Mouse (Mus musculus): ENCODE measurements at regions not wholly inside any gene's neighbourhood (a gene's known extent, or its start where the extent isn't known, plus 50 kb on each side); places are given as distances from the start of the nearest gene placed in this dataset.

GRCm38 (mm10) chr4:95105424-95105823 is 53.4 kb upstream of the Jun start:
- WGBS = 7% methylated on average over 3 of the region's 3 CpGs
- no peaks in the 10 kb centered on the region for H3K36me3 ChIP-seq (ENCODE audit: insufficient read depth, low read length)
- H3K27ac ChIP-seq (ENCODE audit: low read length) = peak overlapping the region; percentile 86
- peaks cover 41% of the 10 kb centered on the region for H3K4me1 ChIP-seq (ENCODE audit: insufficient read depth, low read length)
- no peak overlapping the region for H3K4me3 ChIP-seq (ENCODE audit: low read length)
- H3K9ac ChIP-seq (replicated peaks; ENCODE audit: low read length) = peak overlapping the region; percentile 51; the same call in 1 of the 2 replicates
- H3K4me2 ChIP-seq (replicated peaks; ENCODE audit: low read depth, low read length) = peak overlapping the region; percentile 38
- H3K9me3 ChIP-seq (ENCODE audit: low read length) = peaks cover 4% of the 10 kb centered on the region; the same call in 1 of the 2 replicates
- no peaks in the 10 kb centered on the region for H3K27me3 ChIP-seq (ENCODE audit: insufficient read depth, low read length)
- ATAC-seq (ENCODE audit: low FRiP score, low TSS enrichment) = peak; percentile 69

GRCm38 (mm10) chr4:95105926-95106622 is 54.1 kb upstream of the Jun start:
- 23% methylated on average over 16 of the region's 16 CpGs for WGBS
- no peaks in the 10 kb centered on the region for H3K27me3 ChIP-seq (ENCODE audit: insufficient read depth, low read length)
- no peaks in the 10 kb centered on the region for H3K36me3 ChIP-seq (ENCODE audit: insufficient read depth, low read length)
- no peak overlapping the region for H3K4me3 ChIP-seq (ENCODE audit: low read length)
- H3K9me3 ChIP-seq (ENCODE audit: low read length) = peaks cover 4% of the 10 kb centered on the region; the same call in 1 of the 2 replicates
- H3K4me1 ChIP-seq (ENCODE audit: insufficient read depth, low read length) = peaks cover 41% of the 10 kb centered on the region
- H3K9ac ChIP-seq (replicated peaks; ENCODE audit: low read length) = peak overlapping the region; percentile 51
- peak; percentile 47 for ATAC-seq (ENCODE audit: low FRiP score, low TSS enrichment)
- peak overlapping the region; percentile 38 for H3K4me2 ChIP-seq (replicated peaks; ENCODE audit: low read depth, low read length)
- peak overlapping the region; percentile 86 for H3K27ac ChIP-seq (ENCODE audit: low read length)

DNA sequence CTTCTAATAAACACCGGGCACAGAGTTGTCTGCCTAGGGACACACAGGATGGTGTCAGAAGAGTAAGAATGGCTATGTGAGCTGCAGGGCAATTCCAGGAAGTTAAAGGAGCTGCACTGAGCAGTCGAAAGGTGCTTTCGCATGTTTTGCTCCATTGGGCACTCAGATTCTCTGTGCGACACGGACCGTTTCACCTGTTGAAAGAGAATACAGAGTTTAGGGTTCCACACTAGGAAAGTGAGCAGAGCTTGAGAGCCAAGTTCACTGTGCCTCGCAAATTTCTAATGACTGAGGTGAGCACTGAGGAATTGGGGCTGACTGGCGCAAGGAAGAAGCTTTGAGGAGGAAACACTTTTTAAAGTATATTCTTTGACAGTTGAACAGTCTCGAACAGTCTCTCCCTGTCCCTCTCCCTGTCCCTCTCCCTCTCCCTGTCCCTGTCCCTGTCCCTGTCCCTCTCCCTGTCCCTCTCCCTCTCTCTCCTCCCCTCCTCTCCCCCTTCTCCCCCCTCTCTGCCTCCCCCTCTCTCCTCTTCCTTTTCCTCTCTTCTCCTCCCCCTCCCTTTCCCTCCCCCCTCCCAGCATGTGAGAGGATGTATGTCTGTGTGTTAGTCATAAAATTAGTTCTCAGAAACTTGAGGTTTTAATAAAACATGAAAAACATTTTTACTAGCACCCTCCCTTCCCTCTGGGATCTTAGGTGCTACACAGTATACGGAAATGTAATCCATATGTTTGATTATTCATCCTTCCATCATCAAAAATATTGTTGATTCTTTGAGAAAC is 55.1 kb upstream of the Jun start:
- Histone ChIP-seq H3K4me2 (replicated peaks; ENCODE audit: low read depth, low read length) (peak overlapping the region; percentile 38), H3K4me3 (ENCODE audit: low read length) (no peak overlapping the region), H3K4me1 (ENCODE audit: insufficient read depth, low read length) (peaks cover 41% of the 10 kb centered on the region), H3K9me3 (ENCODE audit: low read length) (no peaks in the 10 kb centered on the region), H3K27ac (ENCODE audit: low read length) (peak overlapping the region; percentile 86), H3K9ac (replicated peaks; ENCODE audit: low read length) (peak overlapping the region; percentile 51; the same call in 1 of the 2 replicates), H3K27me3 (ENCODE audit: insufficient read depth, low read length) (no peaks in the 10 kb centered on the region), H3K36me3 (ENCODE audit: insufficient read depth, low read length) (no peaks in the 10 kb centered on the region)
- WGBS = 24% methylated on average over 10 of the region's 10 CpGs
- peak; percentile 75 for ATAC-seq (ENCODE audit: low FRiP score, low TSS enrichment)

- Histone ChIP-seq H3K27ac (ENCODE audit: low read length) (peak overlapping the region; percentile 68), H3K27me3 (ENCODE audit: insufficient read depth, low read length) (no peaks in the 10 kb centered on the region), H3K36me3 (ENCODE audit: insufficient read depth, low read length) (no peaks in the 10 kb centered on the region), H3K4me1 (ENCODE audit: insufficient read depth, low read length) (peaks cover 41% of the 10 kb centered on the region), H3K4me3 (ENCODE audit: low read length) (no peak overlapping the region), H3K9ac (replicated peaks; ENCODE audit: low read length) (no peak overlapping the region), H3K4me2 (replicated peaks; ENCODE audit: low read depth, low read length) (no peak overlapping the region), H3K9me3 (ENCODE audit: low read length) (no peaks in the 10 kb centered on the region)
- 54% methylated on average over 6 of the region's 6 CpGs for WGBS
- ATAC-seq (ENCODE audit: low FRiP score, low TSS enrichment) = no peak
Measured at GRCm38 (mm10) chr4:95108811-95109210, 56.8 kb upstream of the Jun start.

GRCm38 (mm10) chr4:95110828-95111227 is 58.8 kb upstream of the Jun start:
- Histone ChIP-seq H3K27ac (ENCODE audit: low read length) (no peak overlapping the region), H3K9ac (replicated peaks; ENCODE audit: low read length) (no peak overlapping the region), H3K36me3 (ENCODE audit: insufficient read depth, low read length) (no peaks in the 10 kb centered on the region), H3K4me2 (replicated peaks; ENCODE audit: low read depth, low read length) (no peak overlapping the region), H3K4me3 (ENCODE audit: low read length) (no peak overlapping the region), H3K27me3 (ENCODE audit: insufficient read depth, low read length) (no peaks in the 10 kb centered on the region), H3K9me3 (ENCODE audit: low read length) (no peaks in the 10 kb centered on the region), H3K4me1 (ENCODE audit: insufficient read depth, low read length) (peaks cover 31% of the 10 kb centered on the region)
- WGBS = 89% methylated on average over 8 of the region's 8 CpGs
- no peak for ATAC-seq (ENCODE audit: low FRiP score, low TSS enrichment)

DNA sequence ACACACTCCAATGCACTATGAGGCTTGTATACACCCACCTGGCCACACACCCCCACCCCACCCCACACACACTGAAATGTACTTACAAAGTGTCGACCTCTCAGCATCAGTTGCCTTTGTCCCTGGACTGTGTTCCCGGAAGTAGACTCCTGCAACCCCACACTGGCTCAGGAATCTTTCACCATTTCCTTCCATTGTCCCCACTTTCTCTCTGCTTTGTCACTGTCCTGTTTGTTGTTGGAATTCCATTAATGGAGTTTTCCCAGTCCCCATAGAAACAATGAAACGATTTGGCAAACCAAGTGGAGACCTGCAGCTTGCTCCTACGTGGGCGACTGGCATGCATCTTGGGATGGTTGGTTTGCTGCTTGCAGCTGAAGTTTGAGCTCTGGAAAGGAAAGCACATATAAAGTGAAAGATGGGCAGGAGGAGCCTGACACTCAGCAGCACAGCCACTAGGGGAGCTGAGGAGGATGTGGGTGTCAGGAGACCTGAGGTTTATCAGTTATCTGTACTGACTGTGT is 65.2 kb upstream of the Jun start:
- H3K27me3 ChIP-seq (ENCODE audit: insufficient read depth, low read length) = no peaks in the 10 kb centered on the region

DNA sequence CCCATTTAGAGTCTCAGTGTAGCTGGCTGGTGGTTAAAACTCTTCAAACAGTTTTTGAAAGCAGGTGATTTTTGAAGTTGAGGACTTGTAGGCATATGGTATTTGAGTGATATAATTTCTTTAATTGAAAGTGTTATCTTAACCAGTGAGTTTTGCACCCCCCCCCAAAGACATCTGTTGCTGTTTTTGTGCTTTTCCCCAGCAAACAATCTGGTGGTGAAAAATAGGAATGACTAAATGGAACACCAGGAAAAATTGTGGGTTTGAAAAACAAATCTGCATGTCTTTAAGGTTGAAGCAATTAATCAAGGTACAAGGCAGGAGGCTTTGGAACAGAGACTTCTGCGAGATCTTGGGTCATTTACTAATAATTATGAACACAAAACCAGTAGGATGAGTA is 68.9 kb upstream of the Jun start:
- Histone ChIP-seq H3K4me1 (ENCODE audit: insufficient read depth, low read length) (no peaks in the 10 kb centered on the region), H3K9me3 (ENCODE audit: low read length) (no peaks in the 10 kb centered on the region), H3K27me3 (ENCODE audit: insufficient read depth, low read length) (no peaks in the 10 kb centered on the region), H3K9ac (replicated peaks; ENCODE audit: low read length) (no peak overlapping the region), H3K4me2 (replicated peaks; ENCODE audit: low read depth, low read length) (no peak overlapping the region), H3K4me3 (ENCODE audit: low read length) (no peak overlapping the region), H3K36me3 (ENCODE audit: insufficient read depth, low read length) (no peaks in the 10 kb centered on the region), H3K27ac (ENCODE audit: low read length) (no peak overlapping the region)
- 87% methylated on average over 1 of the region's 1 CpGs for WGBS
- no peak for ATAC-seq (ENCODE audit: low FRiP score, low TSS enrichment)

More for the DNA sequence above, 65.2 kb upstream of the Jun start:
- Histone ChIP-seq H3K9ac (replicated peaks; ENCODE audit: low read length) (no peak overlapping the region), H3K9me3 (ENCODE audit: low read length) (no peaks in the 10 kb centered on the region), H3K4me2 (replicated peaks; ENCODE audit: low read depth, low read length) (no peak overlapping the region), H3K4me1 (ENCODE audit: insufficient read depth, low read length) (no peaks in the 10 kb centered on the region), H3K27ac (ENCODE audit: low read length) (no peak overlapping the region), H3K4me3 (ENCODE audit: low read length) (no peak overlapping the region), H3K36me3 (ENCODE audit: insufficient read depth, low read length) (no peaks in the 10 kb centered on the region)
- peak; percentile 49 for ATAC-seq (ENCODE audit: low FRiP score, low TSS enrichment)
- 55% methylated on average over 5 of the region's 5 CpGs for WGBS

- Histone ChIP-seq H3K27me3 (ENCODE audit: insufficient read depth, low read length) (no peaks in the 10 kb centered on the region), H3K4me3 (ENCODE audit: low read length) (no peak overlapping the region), H3K9ac (replicated peaks; ENCODE audit: low read length) (no peak overlapping the region), H3K9me3 (ENCODE audit: low read length) (no peaks in the 10 kb centered on the region), H3K4me2 (replicated peaks; ENCODE audit: low read depth, low read length) (no peak overlapping the region), H3K4me1 (ENCODE audit: insufficient read depth, low read length) (no peaks in the 10 kb centered on the region), H3K36me3 (ENCODE audit: insufficient read depth, low read length) (no peaks in the 10 kb centered on the region), H3K27ac (ENCODE audit: low read length) (0 out of 2 replicates have a peak overlapping the region, but pooled peaks have one; percentile 6)
- WGBS = 89% methylated on average over 1 of the region's 1 CpGs
- ATAC-seq (ENCODE audit: low FRiP score, low TSS enrichment) = peak; percentile 15; the same call in 1 of the 2 replicates
Measured at GRCm38 (mm10) chr4:95125346-95125745, 73.3 kb upstream of the Jun start.

- WGBS = 76% methylated on average over 2 of the region's 2 CpGs
- no peak overlapping the region for H3K9ac ChIP-seq (replicated peaks; ENCODE audit: low read length)
- no peak overlapping the region for H3K27ac ChIP-seq (ENCODE audit: low read length)
- no peaks in the 10 kb centered on the region for H3K36me3 ChIP-seq (ENCODE audit: insufficient read depth, low read length)
- no peak overlapping the region for H3K4me2 ChIP-seq (replicated peaks; ENCODE audit: low read depth, low read length)
- ATAC-seq (ENCODE audit: low FRiP score, low TSS enrichment) = no peak
- H3K9me3 ChIP-seq (ENCODE audit: low read length) = no peaks in the 10 kb centered on the region
- no peaks in the 10 kb centered on the region for H3K27me3 ChIP-seq (ENCODE audit: insufficient read depth, low read length)
- 0 out of 2 replicates have a peak, but pooled peaks cover under 1% of the 10 kb centered on the region for H3K4me1 ChIP-seq (ENCODE audit: insufficient read depth, low read length)
- H3K4me3 ChIP-seq (ENCODE audit: low read length) = no peak overlapping the region
Measured at GRCm38 (mm10) chr4:95127970-95128369, 75.9 kb upstream of the Jun start.

All from kidney, embryonic 16.5 days (tissue).